Mouse (Mus musculus) MEL (cell line): Measurements from ENCODE around the gene Smim15.

Source experiments
- CTCF ChIP-seq, 3 experiments: IDR thresholded peaks in 2 of 3; conservative IDR thresholded peaks in 1 of 3; 2 replicates each; pipeline ENCODE4 v1.5.1; 2011 to 2012; ENCODE audit warnings: low read length in 3 of 3, low read depth in 2 of 3, mild to moderate bottlenecking in 2 of 3, improper control_type of control experiment in 1 of 3, inconsistent platforms in 1 of 3, mixed read lengths in 1 of 3, moderate library complexity in 1 of 3; ENCODE audit not compliant: control insufficient read depth in 1 of 3, insufficient read depth in 1 of 3, poor library complexity in 1 of 3, severe bottlenecking in 1 of 3
- USF2 ChIP-seq, 2 experiments: IDR thresholded peaks; 2 replicates each; pipeline ENCODE4 v1.6.1; 2011 to 2012; ENCODE audit warnings: improper control_type of control experiment in 2 of 2, low read length in 2 of 2, borderline replicate concordance in 1 of 2, inconsistent platforms in 1 of 2, low read depth in 1 of 2, mild to moderate bottlenecking in 1 of 2; ENCODE audit not compliant: insufficient read depth in 1 of 2
- ZKSCAN1 ChIP-seq: IDR thresholded peaks from 2 replicates; pipeline ENCODE4 v1.6.1; 2012; ENCODE audit warnings: low read depth, mild to moderate bottlenecking, inconsistent platforms, low read length, improper control_type of control experiment, moderate library complexity

GRCm38 (mm10) chr13:108045646-108046045 is 1.4 kb downstream of the Smim15 start:
- TF ChIP-seq CTCF (IDR thresholded peaks at IDR 0.05 in 2 of 3, conservative IDR thresholded peaks at IDR 0.05 in 1 of 3; ENCODE audit: control insufficient read depth in 1 of 3, insufficient read depth in 1 of 3, low read depth in 2 of 3, low read length in 3 of 3, poor library complexity in 1 of 3, severe bottlenecking in 1 of 3) (no peak), USF2 (IDR thresholded peaks at IDR 0.05; ENCODE audit: borderline replicate concordance in 1 of 2, insufficient read depth in 1 of 2, low read depth in 1 of 2, low read length in 2 of 2) (no peak), ZKSCAN1 (no peak)
